Mouse (Mus musculus): ENCODE results near the gene Sf3a3.
"Not testable (repeated sequence)": the region's sequence is repeated elsewhere in the genome, so short reads cannot be mapped to it uniquely, and the experiment has no call there.

Sf3a3 gene

DNA sequence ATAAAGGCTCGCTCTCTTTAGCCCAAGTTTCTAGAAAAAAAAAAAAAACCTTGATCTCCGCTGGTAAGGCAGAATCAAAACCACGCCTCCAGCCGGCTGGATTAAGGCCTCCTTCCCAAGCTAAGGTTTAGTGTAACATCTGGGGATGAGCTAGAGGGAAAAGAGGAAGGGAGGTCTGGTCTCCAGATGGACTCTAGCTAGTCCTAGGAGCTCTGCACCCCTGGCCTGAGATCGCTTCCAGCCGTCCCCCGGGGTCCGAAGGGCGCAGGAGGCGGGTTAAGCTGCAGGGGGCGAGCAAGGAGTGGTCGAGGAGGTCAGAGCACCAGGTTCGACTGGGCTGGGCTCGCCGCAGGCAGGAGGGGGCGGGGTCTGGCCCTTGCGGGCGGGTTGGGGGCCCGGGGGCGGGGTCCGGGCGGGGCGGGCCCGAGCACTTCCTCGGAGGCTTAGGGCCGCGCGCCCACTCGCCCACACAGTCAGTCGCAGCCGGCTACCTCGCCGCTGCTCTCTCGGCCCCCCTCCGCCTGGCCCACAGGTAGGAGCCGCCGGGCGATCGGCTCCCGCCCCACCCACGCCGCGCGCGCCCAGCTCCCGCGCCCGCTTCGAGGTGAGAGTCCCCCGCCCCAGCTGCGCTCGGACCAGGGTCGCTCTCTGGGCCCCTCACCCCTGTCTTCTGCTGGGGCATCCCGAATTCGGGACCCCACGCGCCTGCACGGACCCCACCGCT lies 14.2 kb upstream of the Sf3a3 start, which contains the start of gene Fhl3:
Fhl3 (plus strand) TSS at position 454 of the 724 bp plus-strand sequence.
- DNase-seq, result no peak

DNA sequence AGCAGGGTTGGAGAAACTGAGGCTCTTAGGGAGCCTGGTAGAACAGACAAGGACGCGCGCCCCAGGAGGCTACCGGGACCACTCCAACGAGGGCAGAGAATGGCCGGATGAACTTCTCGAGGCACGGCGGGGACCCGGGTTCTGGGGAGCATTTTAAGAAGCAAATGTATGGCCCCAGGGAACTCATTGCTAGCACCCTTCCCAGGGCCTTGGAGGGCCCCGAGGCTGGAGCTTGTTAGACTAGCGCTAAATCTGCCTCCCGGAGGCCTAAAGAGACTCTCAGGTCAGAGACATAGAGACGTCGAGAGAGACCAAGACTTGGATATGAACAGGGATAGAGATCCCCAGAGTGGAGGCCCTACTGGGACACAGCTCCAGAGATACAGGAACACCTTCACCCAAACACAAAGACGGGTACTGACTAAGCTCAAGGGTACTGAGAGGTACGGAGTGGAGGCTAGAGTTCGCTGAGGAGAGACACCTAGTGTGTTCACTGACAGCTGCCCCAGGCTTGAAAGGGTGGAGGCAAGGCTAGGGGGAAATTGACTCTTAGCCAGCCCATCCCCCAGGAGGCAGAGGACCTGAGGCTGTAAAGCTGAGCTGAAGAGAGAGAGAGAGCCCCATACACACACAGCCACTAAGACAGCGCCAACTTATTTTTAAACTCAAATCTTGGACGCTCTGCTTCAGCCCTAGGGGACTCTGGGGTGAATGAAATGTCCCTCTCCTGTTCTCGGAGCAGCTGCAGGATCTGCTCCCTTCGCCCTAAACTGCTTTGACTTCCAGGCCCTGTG lies 13.3 kb upstream of the Sf3a3 start:
- DNase-seq, result no peak

GRCm38 (mm10) chr4:124701916-124702315 lies 12.7 kb upstream of the Sf3a3 start:
- DNase-seq, result no peak

DNA sequence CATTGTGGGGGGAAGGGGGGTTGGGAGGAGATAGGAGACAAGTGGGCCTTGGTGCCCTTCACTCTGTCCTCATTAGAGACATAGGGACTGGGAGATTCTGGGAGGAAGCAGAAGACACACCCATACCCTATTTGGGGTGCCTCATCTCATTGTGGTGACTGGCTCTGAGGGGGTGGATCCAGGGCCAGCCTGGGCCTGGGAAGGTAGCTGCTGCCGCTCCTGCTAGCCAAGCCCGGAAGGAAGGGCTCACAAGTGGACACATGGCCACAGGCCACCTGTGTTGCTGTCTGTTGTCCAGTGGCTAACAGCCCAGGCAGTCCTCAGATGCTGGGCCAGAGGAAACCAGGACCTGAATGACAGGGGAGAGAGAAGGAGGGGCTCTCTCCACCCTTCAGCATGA lies 11.2 kb upstream of the Sf3a3 start:
- no peak for DNase-seq

DNA sequence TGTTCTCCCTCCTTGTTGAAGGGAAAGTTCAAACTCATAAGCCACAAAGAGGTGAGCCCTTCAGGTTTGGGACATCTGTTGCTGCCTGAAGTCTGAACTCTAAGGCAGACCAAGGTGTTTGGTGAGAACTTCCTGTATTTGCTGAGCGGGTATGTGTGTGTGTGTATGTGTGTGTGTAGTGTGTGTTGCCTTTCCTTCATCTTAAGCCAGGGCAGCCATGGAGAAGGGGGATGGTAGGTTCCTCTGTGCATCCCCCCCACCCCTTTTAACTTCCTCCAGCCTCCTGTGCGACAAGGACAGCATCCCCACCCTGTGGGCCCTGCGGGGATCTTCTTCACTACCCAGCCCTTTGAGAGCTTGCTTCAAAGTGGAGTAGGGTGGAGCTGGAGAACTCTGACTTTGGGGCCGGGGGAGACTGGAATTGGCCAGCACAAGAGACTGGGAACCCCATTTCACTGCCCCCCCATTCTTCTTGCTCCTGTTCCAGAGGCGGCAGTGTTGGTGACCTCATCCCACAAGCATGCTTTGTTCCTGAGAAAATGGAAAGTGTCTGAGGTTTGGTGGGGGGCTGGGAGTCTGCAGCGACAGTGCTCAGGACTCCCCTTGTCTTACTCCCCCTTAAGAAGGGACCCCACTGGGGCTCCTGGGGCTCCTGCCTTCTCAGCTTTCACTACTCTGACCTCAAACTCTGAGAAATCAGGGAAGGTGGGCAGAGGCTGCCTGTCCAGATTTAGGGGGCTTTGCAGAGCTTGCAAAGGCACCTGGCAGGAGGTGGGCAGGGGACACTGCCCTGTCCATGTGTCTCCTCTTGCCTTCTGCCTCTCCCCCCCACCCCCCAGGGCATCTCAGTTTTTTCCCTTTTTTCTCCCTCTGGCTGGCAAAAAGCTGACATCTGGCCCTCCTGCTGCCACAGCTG lies 10.4 kb upstream of the Sf3a3 start:
- DNase-seq, result no peak

- DNase-seq, result no peak
Measured at GRCm38 (mm10) chr4:124704797-124705474, 9.6 kb upstream of the Sf3a3 start.

DNA sequence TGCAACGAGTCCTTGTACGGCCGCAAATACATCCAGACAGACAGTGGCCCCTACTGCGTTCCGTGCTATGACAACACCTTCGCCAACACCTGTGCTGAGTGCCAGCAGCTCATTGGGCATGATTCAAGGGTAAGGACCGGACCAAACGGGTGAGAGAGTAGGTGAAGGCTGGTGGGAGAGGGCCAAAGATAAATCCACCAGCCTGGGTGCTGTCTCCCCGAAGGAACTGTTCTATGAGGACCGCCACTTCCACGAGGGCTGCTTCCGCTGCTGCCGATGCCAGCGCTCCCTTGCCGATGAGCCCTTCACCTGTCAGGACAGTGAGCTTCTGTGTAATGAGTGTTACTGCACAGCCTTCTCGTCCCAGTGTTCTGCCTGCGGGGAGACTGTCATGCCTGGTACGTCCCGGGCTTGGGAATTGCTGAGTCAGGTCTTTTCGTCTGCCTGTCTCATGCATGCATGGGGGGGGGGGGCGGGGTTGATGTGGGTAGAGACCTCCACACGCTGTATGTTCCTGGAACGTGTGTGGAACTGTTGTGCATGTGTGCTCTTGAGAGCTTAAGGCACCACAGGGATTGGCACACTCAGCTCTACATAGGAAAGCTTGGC lies 8.8 kb upstream of the Sf3a3 start:
- no peak for DNase-seq

DNA sequence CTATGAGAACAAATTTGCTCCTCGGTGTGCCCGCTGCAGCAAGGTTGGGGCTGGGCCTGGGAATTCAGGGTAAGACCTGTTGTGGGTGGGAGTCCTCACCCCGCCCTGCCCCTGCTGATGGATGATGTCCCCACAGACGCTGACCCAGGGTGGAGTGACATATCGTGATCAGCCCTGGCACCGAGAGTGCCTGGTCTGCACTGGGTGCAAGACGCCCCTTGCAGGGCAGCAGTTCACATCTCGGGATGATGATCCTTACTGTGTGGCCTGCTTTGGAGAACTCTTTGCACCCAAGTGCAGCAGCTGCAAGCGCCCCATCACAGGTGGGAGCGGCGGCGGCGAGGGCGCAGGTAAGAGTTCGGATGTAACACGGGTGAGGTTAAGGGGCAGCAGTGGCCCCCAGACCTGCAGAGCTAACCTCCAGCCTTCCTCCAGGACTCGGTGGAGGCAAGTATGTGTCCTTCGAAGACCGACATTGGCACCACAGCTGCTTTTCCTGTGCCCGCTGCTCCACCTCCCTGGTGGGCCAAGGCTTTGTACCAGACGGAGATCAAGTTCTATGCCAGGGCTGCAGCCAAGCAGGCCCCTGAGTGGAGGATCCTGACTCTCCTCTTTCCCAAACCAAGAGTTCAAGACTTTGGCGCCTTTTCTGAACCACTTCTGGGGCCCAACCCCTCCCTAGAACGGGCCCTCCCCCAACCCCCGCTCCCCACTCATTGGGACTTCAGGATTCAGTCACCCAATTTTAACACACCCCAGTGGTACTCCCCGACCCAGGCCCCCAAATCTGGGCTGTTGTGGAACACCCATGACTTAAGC lies 7.0 kb upstream of the Sf3a3 start:
- DNase-seq, result not testable (repeated sequence)

DNA sequence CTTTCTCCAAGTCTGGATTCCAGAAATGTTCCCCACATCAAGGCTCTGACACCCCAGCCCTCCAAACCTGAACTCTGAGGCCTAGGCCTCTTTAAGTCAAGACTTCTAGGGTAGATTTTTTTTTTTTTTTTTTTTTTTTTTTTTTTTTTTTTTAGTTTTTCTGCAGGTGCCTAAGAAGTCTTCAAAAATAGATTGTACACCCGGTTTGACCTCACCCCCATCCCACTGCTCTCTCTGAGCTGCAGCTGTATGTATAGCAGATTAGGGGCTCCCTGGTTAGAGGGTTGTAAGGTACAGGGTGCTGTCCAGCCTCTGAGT lies 6.4 kb upstream of the Sf3a3 start:
- DNase-seq, result not testable (repeated sequence)

GRCm38 (mm10) chr4:124708518-124709477 lies 5.8 kb upstream of the Sf3a3 start:
- DNase-seq, result peak; percentile 72

- no peak for DNase-seq
Measured at GRCm38 (mm10) chr4:124709961-124710446, 4.6 kb upstream of the Sf3a3 start.

DNA sequence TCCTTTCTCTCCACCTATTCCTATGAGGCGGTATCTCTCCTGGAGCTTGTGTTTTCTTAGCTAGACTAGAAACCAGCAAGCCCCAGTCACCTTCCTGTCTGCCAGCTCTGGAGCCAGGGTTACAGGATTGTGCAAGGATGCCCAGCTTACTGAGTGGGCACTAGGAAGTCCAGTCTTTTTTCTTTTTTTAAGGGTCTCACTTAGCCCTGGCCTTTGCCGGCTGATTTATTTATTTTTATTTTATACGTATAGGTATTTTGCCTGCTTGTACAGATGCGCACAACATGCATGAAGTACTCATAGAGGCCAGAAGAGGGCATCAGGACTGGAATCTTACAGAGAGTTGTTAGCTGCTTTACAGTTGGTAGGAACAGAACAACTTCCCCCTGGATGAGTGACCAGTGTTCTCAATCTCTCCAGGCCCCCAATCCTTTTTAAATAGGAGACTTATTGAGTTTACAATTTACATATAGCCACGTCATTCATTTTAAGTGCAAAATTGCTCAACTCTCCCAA lies 3.7 kb upstream of the Sf3a3 start:
- DNase-seq, result no peak

DNA sequence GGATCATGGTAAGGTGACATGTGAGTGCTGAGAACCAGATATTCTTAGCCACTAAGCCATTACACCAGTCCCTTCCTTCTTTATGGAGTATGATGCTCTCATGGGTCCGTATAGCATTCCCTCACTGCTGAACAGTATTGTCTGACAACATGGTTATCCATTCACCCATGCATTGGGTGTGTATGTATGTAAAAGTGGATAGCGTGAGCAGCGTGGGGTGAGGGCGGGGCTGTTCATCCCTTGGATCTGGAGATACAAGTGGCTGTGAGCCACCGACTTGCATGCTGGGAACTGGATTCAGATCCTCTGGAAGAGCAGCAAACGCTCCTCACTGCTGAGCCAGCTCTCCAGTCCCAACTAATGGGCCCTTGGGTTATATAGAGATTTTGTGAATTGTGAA lies 2.0 kb upstream of the Sf3a3 start:
- DNase-seq, result no peak

DNA sequence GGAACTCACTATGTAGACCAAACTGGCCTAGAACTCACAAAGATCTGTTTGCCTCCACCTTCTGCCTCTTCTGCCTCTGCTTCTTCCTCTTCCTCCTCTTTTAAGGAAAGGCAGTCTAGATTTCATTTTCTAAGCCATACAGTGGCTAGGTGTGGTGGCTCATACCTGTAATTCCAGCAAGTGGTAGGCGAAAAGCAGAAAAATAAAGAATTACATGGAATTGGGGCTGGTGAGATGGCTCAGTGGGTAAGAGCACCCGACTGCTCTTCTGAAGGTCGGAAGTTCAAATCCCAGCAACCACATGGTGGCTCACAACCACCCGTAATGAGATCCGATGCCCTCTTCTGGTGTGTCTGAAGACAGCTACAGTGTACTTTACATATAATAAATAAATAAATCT lies 726 bp upstream of the Sf3a3 start:
- DNase-seq, result not testable (repeated sequence)

DNA sequence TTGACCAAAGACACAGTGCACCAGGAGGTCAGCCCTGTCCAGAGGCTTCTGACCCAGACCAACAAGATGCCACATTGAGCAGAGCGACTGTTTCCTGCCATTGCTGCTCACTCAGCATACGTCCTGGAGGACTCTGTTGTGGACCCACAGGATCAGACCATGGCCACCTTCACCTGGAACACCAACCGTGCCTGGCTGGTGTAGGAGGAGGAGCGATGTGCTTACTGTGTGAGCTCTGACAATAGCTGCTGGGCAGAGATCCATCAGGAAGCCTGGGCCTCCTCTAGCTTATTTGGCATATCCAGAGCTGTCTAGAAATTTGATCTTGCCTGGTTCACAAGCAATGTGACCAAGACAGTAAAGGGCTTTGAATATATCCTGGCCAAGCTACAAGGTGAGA lies 4.5 kb downstream of the Sf3a3 start:
- no peak for DNase-seq

DNA sequence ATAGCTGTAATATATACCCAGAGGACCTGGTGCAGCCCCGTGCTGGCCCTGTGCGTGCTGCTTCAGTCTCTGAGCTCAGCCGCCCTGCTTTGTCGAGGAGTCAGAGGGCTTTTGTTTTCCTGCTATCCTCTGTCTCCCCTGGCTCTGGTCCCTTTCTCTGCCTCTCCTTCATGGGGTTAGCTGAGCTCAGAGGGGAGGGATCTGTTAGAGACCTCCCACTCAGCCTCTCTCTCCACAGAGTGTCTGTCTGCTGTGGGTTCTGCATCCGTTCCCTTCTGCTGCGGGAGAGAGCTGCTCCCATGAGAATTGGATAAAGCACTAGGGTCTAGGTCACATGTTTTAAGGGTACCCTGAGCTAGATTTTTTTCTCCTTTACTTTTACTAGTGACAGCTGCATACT lies 11.5 kb downstream of the Sf3a3 start:
- DNase-seq, result no peak

DNA sequence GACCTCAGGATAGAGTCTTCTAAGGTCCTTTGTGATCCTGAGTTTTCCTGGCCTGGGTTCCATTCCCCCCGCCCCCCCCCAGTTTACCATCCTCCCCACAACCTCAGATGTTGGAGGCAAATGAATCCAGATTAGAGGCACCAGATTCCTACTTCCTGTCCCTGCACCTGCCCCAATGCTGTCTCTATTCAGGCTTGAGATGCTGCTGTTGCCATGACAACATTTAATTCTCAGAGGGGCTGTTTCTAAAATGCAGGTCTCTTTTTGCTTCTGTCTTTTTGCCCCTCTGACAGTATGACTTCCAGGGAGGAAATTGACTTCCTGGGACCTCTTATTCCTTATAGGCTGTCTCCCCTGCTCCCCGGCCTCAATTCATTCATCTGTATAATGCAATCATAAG lies 22.4 kb downstream of the Sf3a3 start:
- no peak for DNase-seq

GRCm38 (mm10) chr4:124737486-124737885 lies 22.9 kb downstream of the Sf3a3 start:
- no peak for DNase-seq

- DNase-seq, result no peak
Measured at GRCm38 (mm10) chr4:124738013-124738412, 23.4 kb downstream of the Sf3a3 start.

DNA sequence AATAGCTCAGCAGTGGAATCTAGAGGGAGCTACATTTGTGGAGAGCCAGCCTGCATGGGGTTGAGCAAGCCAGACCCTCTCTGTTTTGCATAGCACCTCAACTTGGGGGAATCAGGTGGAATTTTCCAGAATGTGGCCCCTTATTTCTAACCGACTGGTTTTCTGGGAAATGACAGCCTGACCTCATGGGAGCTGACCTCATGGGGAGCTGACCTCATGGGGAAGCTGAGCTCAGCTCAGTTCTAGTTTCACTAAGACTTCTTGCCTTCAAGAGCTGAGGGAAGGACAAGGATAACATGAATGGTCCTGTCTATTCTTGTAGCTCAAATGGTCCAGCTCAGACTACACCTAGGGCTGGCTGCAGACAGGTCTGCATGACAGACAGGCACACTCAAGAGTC lies 24.2 kb downstream of the Sf3a3 start:
- no peak for DNase-seq

All from right cerebral cortex, postnatal 14 days (tissue).